Mouse (Mus musculus): ENCODE results near the gene Vezf1.

DNA sequence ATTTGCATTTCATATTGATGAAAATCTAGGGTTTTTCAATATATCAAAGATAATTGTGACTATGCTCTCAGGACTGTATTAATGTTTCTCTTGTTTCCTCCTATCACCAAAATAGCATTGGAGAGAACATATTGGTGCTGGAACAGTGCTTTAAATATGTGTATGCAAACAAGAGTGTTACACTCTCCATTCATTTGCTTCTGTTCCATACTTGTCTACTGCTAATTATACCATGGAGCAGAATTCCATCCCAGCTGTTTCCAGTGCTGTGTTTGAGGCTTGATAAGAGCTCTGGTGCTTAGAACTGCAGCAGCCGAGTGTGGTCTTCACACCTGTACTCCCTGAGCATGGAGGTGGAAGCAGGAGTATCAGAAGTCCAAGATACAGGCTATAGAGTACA lies 8.3 kb downstream of the Vezf1 start:
- no peak for TF ChIP-seq POLR2A (IDR thresholded peaks at IDR 0.05; ENCODE audit: borderline replicate concordance, extremely low read depth, insufficient read depth, insufficient read length, poor library complexity, severe bottlenecking)
- TF ChIP-seq CTCF (IDR thresholded peaks at IDR 0.05; ENCODE audit: borderline replicate concordance, extremely low read depth, insufficient read depth, insufficient read length), result no peak
